Mouse (Mus musculus): ENCODE measurements around the gene Creb3l4. TPM values are rescaled to one million over a fixed set of nuclear protein-coding genes. Genes with fewer than 3 reads are reported as not detected.

Creb3l4 gene
- total and polyA plus RNA-seq, 3 experiments: 0.07 to 0.08 TPM; not detected in 1

DNA sequence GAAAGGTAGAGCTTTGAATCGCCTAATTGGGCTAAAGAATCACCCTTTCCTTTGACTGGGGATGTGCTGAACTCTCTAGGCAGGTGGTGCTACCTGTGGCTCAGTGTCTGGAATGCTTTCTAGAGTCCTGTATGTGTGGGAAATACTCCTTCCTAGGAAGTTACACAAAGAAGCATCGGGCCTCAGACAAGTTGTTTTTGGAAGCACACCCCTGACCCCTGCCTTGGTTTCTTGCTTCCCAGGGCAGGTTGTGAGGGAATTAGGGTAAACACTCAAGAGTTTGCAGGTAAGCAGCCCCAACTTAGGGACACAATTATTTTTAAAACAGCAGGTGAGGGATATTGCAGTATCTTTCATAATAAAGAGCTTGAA is 11.9 kb upstream of the Creb3l4 start:
- Histone ChIP-seq H3K36me3 (ENCODE audit: control insufficient read depth in 1 of 2, insufficient read depth in 2 of 2, low read length in 2 of 2) (peaks cover 5 to 9% of the 10 kb centered on the region in 2 experiments), H3K4me3 (ENCODE audit: control insufficient read depth in 1 of 2, insufficient read depth in 1 of 2, low read depth in 2 of 2, low read length in 2 of 2) (peak overlapping the region; percentile 82 to 99), H3K79me2 (ENCODE audit: control insufficient read depth, insufficient read depth, low read length, poor library complexity) (peaks cover 22% of the 10 kb centered on the region), H3K27me3 (ENCODE audit: control insufficient read depth in 1 of 2, insufficient read depth in 2 of 2, low read length in 2 of 2) (no peaks in the 10 kb centered on the region), H3K4me1 (ENCODE audit: control insufficient read depth in 1 of 2, insufficient read depth in 2 of 2, low read length in 2 of 2) (peaks cover 3 to 5% of the 10 kb centered on the region in 2 experiments; a peak in 3 of 4 replicates), H3K9me3 (replicated peaks; ENCODE audit: insufficient read depth, low read length) (no peaks in the 10 kb centered on the region), H3K9ac (ENCODE audit: control insufficient read depth, low read depth, low read length, poor library complexity, severe bottlenecking) (peak overlapping the region; percentile 81), H3K27ac (ENCODE audit: control insufficient read depth, low read depth, low read length) (no peak overlapping the region; the same call in 1 of the 2 replicates)
- no peak for DNase-seq (ENCODE audit: low read depth, low spot score)
- no peak for TF ChIP-seq MYC (IDR thresholded peaks at IDR 0.05; ENCODE audit: low read depth, low read length)
- no peak for TF ChIP-seq HCFC1 (IDR thresholded peaks at IDR 0.05; ENCODE audit: low read depth, low read length)
- TF ChIP-seq USF2 (IDR thresholded peaks at IDR 0.05; ENCODE audit: borderline replicate concordance in 1 of 2, insufficient read depth in 1 of 2, low read depth in 1 of 2, low read length in 2 of 2): no peak
- no peak for TF ChIP-seq TAL1 (IDR thresholded peaks at IDR 0.05; ENCODE audit: low read length)
- no peak for TF ChIP-seq CHD2 (IDR thresholded peaks at IDR 0.05; ENCODE audit: low read length)

GRCm38 (mm10) chr3:90254419-90255193 is 11.3 kb upstream of the Creb3l4 start:
- peaks cover 5% of the 10 kb centered on the region in 2 experiments for H3K36me3 ChIP-seq (ENCODE audit: control insufficient read depth in 1 of 2, insufficient read depth in 2 of 2, low read length in 2 of 2)
- H3K9ac ChIP-seq (ENCODE audit: control insufficient read depth, low read depth, low read length, poor library complexity, severe bottlenecking): peak overlapping the region; percentile 81
- peak overlapping the region; percentile 51 for H3K27ac ChIP-seq (ENCODE audit: control insufficient read depth, low read depth, low read length)
- H3K9me3 ChIP-seq (replicated peaks; ENCODE audit: insufficient read depth, low read length): no peaks in the 10 kb centered on the region
- peak overlapping the region; percentile 82 to 99 for H3K4me3 ChIP-seq (ENCODE audit: control insufficient read depth in 1 of 2, insufficient read depth in 1 of 2, low read depth in 2 of 2, low read length in 2 of 2)
- H3K4me1 ChIP-seq (ENCODE audit: control insufficient read depth in 1 of 2, insufficient read depth in 2 of 2, low read length in 2 of 2): peaks cover 3 to 5% of the 10 kb centered on the region in 2 experiments; a peak in 3 of 4 replicates
- H3K79me2 ChIP-seq (ENCODE audit: control insufficient read depth, insufficient read depth, low read length, poor library complexity): peaks cover 22% of the 10 kb centered on the region
- DNase-seq (ENCODE audit: low read depth, low spot score): peak; percentile 78
- no peaks in the 10 kb centered on the region for H3K27me3 ChIP-seq (ENCODE audit: control insufficient read depth in 1 of 2, insufficient read depth in 2 of 2, low read length in 2 of 2)
- TF ChIP-seq ZKSCAN1 (IDR thresholded peaks at IDR 0.05; ENCODE audit: low read depth, low read length): no peak
- peak; percentile 45 for TF ChIP-seq SIN3A (IDR thresholded peaks at IDR 0.05; ENCODE audit: low read length)
- peak; percentile 22; the same call in 1 of the 2 replicates for TF ChIP-seq TCF12 (IDR thresholded peaks at IDR 0.05; ENCODE audit: low read depth, low read length)
- TF ChIP-seq MAZ (IDR thresholded peaks at IDR 0.05; ENCODE audit: low read depth, low read length): peak; percentile 46; the same call in 1 of the 2 replicates
- TF ChIP-seq GATA1 (IDR thresholded peaks at IDR 0.05; ENCODE audit: low read depth, low read length): no peak
- no peak for TF ChIP-seq POLR2AphosphoS2 (IDR thresholded peaks at IDR 0.05; ENCODE audit: low read length)
- peak; percentile 50; the same call in 1 of the 2 replicates for TF ChIP-seq RCOR1 (IDR thresholded peaks at IDR 0.05; ENCODE audit: low read depth, low read length)
- TF ChIP-seq RAD21 (IDR thresholded peaks at IDR 0.05; ENCODE audit: low read depth, low read length): no peak
- peak; percentile 28; the same call in 1 of the 2 replicates for TF ChIP-seq ELF1 (IDR thresholded peaks at IDR 0.05; ENCODE audit: low read depth, low read length)
- 0 out of 2 replicates have a peak, but pooled peaks have one; percentile 38 for TF ChIP-seq E2F4 (IDR thresholded peaks at IDR 0.05; ENCODE audit: borderline replicate concordance, low read depth, low read length)
- TF ChIP-seq NRF1 (IDR thresholded peaks at IDR 0.05; ENCODE audit: insufficient read depth, low read depth, low read length, poor library complexity, severe bottlenecking): no peak
- TF ChIP-seq ZMIZ1 (IDR thresholded peaks at IDR 0.05; ENCODE audit: low read depth, low read length): peak; percentile 25; the same call in 1 of the 2 replicates
- no peak for TF ChIP-seq MAFK (IDR thresholded peaks at IDR 0.05; ENCODE audit: borderline replicate concordance, low read depth, low read length)
- TF ChIP-seq BHLHE40 (IDR thresholded peaks at IDR 0.05; ENCODE audit: borderline replicate concordance, low read depth, low read length): no peak
- peak; percentile 1; the same call in 1 of the 2 replicates for TF ChIP-seq MYB (IDR thresholded peaks at IDR 0.05; ENCODE audit: low read depth, low read length)
- TF ChIP-seq KAT2A (conservative IDR thresholded peaks at IDR 0.05; ENCODE audit: low read depth, low read length): 0 out of 2 replicates have a peak, but pooled peaks have one; percentile 30
- no peak for TF ChIP-seq UBTF (IDR thresholded peaks at IDR 0.05; ENCODE audit: borderline replicate concordance, insufficient read depth, low read depth, low read length)
- no peak; the same call in 1 of the 2 replicates for TF ChIP-seq TBP (IDR thresholded peaks at IDR 0.05; ENCODE audit: low read depth, low read length)
- TF ChIP-seq MYC (IDR thresholded peaks at IDR 0.05; ENCODE audit: low read depth, low read length): no peak
- peak; percentile 21; the same call in 1 of the 2 replicates for TF ChIP-seq NELFE (IDR thresholded peaks at IDR 0.05; ENCODE audit: low read depth, low read length)
- TF ChIP-seq SMC3 (IDR thresholded peaks at IDR 0.05; ENCODE audit: low read depth, low read length): no peak
- TF ChIP-seq EP300 (IDR thresholded peaks at IDR 0.05; ENCODE audit: low read depth in 1 of 2, low read length in 2 of 2): no peak
- no peak for TF ChIP-seq TAL1 (IDR thresholded peaks at IDR 0.05; ENCODE audit: low read length)
- TF ChIP-seq CHD2 (IDR thresholded peaks at IDR 0.05; ENCODE audit: low read length): no peak
- TF ChIP-seq CTCF (IDR thresholded peaks at IDR 0.05 in 2 of 3, conservative IDR thresholded peaks at IDR 0.05 in 1 of 3; ENCODE audit: control insufficient read depth in 1 of 3, insufficient read depth in 1 of 3, low read depth in 2 of 3, low read length in 3 of 3, poor library complexity in 1 of 3, severe bottlenecking in 1 of 3): peak in 1 of 3 experiments; percentile 29; a peak in 2 of 6 replicates
- peak; percentile 84; the same call in 1 of the 2 replicates for TF ChIP-seq CHD1 (IDR thresholded peaks at IDR 0.05; ENCODE audit: low read depth, low read length)
